Mouse (Mus musculus) cerebellum, adult (tissue): ENCODE data around the gene Vstm4.

ENCODE experiments used
- ATAC-seq: cut with Nextera tagmentation; 2 replicates; pipeline ENCODE4 v1.9.2; 2017; ENCODE audit warnings: mild to moderate bottlenecking, moderate library complexity, mixed read lengths; ENCODE audit not compliant: insufficient number of reproducible peaks, low FRiP score, low TSS enrichment

Gene Vstm4

DNA sequence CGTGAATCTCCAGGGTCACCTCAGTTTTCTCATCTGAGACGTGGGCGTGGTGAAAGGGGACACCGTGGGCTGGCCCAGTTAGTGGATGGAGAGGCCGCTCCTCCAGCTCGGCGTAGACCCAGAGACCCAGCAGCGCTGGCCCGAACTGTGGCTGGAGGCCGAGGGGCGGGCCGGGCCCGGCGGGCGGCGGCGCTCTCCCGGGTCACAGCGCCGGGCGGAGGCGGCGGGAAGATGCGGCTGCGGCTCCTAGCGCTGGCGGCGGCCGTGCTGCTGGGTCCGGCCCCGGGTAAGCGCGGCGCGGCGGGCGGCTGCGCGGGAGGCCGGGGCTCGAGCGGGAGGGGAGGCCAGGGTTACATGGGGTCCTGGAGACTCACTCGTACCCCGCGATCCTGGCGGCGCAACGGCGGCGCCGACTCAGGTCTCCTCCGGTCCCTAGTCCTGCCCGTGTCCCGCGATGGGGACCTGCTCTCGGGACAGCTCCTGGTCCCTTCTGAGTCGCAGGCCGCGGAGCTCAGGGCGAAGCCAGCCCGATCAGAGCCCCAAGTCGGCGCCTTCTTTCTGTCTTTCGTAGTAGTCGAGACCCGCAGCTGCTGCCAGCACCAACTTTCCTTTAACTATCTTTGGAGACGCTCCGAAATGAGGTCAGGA lies at the start of gene Vstm4:
Gene Vstm4 (plus strand): TSS at position 76 of the 648 bp plus-strand sequence.
- ATAC-seq: peak; percentile 43; the same call in 1 of the 2 replicates

GRCm38 (mm10) chr14:32810111-32810510 lies 46.4 kb upstream of the Vstm4 start:
- no peak for ATAC-seq

- no peak for ATAC-seq
Measured at GRCm38 (mm10) chr14:32812429-32812828, 44.1 kb upstream of the Vstm4 start.

DNA sequence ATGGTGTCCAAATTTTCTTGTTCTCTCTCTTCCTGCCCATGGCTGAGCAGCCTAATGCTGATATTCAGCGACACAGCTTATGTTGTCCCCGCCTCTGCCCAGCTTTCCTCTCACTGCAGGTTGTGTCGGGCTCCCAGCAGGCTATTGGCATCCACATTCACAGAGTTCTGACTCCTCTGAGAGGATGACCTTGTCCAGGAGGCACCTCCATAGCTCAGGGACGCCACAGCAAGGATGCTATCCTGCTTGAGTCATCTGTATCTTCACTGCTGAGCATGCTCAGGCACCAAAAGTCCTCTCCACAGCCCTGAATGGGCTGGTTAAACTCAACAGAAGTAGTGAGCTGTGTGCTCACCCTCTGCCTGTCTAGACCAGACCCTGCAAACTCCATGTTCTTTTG lies 41.6 kb upstream of the Vstm4 start:
- no peak for ATAC-seq

DNA sequence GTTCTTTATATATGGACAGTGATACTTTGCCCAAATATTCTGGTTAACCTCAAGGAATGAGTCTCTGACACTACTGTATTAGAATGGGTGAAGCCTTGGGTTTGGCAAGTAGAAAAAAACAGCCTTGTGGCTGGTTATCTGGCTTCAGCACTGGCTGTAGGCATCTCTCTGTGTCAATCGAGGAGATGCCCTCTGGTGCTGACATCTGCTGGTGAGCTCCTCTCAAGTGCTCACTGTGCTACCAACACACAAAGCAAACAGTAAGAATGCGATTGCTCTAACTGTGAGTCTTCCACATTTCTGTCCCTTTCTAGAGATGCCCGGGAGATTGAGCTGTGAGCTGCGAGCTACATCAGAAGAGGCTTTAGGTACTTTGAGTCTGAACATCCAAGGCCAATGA lies 40.0 kb upstream of the Vstm4 start:
- no peak for ATAC-seq

DNA sequence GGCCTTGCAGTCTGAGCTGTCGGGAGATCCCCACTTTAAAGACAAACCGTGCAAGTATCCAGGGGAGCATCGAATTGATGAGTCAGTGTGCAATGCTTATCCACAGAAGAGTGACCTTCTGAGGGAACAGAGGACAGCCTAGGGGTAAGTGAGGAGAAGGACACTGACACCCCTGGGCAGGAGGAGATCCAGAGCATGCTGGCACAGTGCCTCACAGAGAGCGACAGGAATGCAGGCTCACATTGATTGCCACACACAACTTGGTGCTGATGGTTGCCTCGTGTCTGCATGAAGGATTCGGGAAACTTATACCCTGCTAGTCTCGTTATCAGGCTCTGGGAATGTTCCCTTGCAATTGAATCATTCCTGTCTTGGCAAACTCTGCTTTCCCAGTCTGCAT lies 39.3 kb upstream of the Vstm4 start:
- no peak for ATAC-seq

DNA sequence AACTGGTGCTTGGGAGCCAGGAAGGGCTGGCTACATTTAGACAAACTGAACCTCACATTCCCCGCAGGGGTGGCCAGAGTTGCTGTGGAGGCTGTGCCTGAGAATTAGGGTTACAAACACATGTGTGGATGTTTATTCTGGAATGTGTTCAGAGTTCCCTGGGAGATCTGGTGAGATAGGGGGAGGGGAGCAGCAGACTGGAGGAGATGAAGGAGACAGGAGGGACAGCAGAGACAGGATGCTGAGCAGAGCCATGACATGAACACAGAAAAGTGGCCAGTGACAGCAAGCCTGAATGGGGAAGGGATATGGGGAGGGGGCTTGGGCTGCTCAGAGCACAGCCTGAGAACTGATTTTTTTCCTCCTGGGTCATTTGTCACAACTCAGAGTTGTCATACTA lies 37.3 kb upstream of the Vstm4 start:
- no peak for ATAC-seq

DNA sequence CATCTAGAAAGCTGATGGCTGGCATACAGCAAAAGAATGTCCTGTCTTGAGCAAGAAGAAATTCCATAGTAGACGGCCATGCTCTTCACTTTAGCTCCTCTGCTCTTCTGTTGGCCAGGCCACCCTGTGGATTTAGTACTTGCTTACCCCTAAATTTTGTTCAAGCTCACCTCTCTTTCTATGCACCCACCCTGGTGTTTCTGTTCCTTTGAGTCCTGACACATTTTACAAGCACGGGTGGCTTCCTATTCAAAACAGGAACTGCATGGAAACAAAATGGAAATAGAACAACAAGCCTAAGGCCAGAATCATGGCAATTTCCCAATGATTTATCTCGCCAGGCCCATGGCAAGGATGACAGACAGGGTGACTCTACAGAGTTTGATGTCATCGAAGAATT lies 33.7 kb upstream of the Vstm4 start:
- no peak for ATAC-seq

DNA sequence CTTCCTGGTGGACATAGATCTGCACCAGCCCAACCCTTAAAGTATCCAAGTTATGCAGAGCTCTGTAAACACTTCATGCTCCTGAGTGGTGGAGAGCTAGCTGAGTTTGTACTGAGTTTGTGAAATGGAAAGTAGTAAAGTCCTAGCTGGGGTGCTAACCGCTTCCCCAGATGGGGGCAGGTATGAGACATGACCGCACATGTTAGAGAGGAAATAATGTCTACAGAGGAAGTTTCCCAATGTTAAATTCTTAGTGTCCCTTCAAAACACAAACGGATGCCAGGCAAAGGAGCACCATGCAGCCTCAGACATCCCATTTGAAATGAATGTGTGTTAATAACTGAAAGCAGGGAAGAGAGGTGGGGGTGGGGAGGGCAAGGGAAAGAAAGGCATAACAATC lies 32.7 kb upstream of the Vstm4 start:
- ATAC-seq: no peak

- ATAC-seq: no peak
Measured at GRCm38 (mm10) chr14:32824267-32825150, 32.0 kb upstream of the Vstm4 start.

DNA sequence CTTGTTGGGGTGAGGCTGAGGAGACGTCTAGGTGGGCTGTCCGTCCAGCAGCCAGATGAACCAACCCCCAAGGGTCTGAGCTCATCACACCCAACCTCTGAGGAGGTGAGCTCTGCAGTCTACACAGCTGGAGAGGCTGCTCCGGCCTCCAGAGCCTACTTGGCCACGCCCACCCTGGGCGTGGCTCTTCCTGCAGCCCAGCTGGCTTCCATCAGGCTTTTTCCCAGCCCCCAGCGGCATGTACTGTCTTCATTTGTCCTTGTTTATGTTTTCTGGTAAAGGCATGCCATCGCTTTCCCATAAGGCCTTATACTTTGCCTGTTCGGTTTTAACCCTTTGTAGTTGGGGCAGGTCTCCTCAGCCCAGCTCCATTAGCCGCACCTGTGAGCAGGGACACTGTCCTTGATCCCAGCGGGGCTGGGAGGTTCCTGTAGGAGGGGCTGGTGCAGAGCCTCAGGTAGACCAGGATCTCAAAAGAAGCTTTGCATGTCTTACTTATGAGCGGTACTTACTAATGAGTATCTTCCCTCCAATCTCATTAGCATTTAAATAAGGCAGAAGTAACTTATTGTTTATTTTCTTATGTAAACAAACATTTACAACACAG lies 31.0 kb upstream of the Vstm4 start:
- ATAC-seq: no peak

DNA sequence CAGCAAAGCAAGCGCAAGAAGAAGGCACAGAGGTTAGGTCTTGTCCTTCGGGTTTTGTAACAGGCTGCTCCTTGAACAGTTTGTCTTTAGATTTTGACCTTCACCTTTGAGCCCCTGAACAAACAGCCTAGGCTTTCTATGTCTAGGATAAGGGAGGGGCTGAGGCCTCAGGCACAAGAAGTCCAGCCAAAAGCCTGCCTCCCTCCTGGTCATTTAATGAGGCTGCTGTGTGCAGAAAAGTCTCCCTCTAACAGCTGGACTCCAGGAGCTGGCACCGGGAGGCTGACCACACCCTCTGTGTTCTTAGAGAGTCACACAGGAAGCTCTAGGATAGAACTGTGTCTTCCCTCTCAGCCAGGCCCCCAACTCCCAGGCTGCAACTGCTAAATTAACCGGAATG lies 29.4 kb upstream of the Vstm4 start:
- no peak for ATAC-seq

DNA sequence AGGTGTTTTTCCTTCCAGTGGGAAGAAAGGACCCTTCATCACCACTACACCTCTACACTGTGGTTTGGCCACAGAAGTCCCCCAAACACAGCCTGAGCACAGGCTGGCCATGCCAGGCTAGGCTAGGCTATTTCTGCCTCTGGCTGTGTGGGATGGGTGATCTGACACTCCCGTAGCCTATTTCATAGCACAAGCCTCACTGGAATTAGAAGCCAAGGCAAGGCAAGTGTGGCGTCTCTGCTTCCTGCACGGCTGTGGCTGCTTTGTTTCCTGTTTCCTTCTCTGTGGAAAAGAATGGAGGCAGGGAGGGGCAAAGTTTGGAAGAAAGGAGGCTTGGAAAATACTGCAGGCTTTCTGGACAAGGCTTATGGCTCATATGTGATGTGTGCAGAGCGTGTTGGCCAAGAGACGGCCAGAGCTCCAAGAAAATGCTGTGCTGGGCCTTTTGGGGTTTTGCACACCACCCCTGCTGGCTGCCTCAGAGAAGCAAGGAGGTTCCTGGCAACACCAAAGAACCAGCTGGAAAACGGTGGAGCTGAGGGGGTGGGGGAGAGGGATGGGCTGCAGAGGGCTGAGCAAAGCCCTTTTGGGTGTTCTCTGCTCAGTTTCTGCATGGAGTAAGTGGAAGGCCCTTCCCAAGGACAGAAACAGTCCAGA lies 28.4 kb upstream of the Vstm4 start:
- ATAC-seq: no peak

DNA sequence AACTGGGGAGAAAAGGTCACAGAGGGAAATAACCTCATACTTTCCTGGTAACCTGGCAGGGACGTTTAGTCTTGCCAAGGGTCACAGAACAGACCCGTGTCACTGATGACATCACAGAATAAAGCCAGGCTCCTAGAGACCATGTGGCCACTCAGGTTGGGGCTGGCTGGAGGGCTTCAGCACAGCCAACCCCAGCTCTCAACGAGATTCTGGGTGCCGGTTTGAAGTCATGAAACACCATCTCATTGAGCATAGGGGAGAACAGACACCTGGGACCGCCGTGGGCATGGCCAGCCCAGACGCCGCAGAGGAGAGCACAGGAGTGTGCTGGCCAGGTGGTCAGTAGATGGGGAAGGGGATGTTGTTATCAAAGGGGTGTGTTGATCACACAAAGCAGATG lies 22.7 kb upstream of the Vstm4 start, which contains the start of gene Fam170b:
Gene Fam170b (plus strand): TSS at position 116 of the 400 bp plus-strand sequence.
- no peak for ATAC-seq

- ATAC-seq: no peak
Measured at GRCm38 (mm10) chr14:32835181-32835580, 21.4 kb upstream of the Vstm4 start.

GRCm38 (mm10) chr14:32835596-32835995 lies 21.0 kb upstream of the Vstm4 start:
- ATAC-seq: no peak

DNA sequence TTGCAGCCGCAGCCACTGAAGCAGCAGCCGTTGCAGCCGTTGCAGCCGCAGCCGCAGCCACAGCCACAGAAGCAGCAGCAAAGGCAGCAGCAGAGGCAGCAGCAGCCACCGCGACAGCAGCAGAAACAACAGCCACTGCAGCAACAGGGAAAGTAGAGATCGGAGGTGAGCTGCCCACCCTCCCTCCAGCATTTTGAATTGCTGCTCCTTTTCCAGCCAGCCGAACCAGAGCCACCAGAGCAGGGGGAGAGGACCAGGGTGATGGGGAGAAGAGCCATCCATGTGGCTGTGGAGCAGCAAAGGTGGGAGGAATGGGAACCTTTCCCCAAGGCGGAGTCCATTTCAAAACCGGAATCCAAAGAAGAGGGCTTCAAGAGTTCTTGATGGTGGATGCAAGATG lies 20.4 kb upstream of the Vstm4 start:
- no peak for ATAC-seq

DNA sequence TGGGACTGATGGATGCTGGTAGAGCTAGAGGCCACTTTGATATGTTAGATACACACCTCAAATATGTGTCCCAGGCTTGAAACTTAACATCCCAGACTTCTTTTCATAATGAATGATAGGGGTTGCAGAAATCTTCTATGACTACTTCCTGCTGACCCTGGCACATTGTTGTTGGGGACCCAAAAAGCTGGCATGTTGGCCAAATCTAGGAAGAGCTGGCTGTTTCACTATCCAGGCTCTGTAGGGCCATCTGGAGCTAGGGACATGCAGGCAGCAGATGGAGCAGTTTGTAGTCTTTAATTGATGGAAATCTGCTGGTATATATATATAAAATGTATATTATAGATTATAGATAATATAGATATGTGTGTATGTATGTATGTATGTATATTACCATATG lies 14.5 kb upstream of the Vstm4 start:
- ATAC-seq: no peak

DNA sequence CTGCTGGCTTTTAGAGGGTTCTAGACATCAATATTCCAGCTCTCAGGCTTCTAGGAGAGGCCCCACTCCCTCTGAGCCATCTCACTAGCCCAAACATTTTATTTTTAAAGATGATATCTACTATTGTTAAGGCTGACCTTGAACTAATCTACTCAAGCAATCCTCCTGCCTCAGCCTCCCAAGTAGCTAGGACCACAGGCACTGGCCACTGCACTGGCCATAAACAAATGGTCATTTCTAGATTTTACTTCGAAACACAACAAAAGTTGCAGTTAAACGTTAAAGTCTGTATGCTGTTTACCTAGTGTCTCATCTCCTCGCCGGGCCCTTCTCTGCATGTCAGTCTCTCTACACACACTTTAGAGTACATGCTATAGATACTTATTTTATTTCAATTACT lies 2.5 kb upstream of the Vstm4 start:
- no peak for ATAC-seq

GRCm38 (mm10) chr14:32856246-32856645 lies 310 bp upstream of the Vstm4 start:
- no peak for ATAC-seq

- no peak for ATAC-seq
Measured at GRCm38 (mm10) chr14:32858361-32858760, 1.8 kb downstream of the Vstm4 start.
